In genomic region chr5:117061251-117061650, GRCm38 (mm10) we compare ENCODE assay signal across 18 mouse cellular contexts.
"Had no signal": no experiment of that assay in that cellular context is flagged by ENCODE, and none has a peak within 500 bp of the region (broad histone marks: within the 10 kb centered on the region; RNA-seq: fewer than 3 reads in every experiment).

No protein-coding gene starts in this region.

- H3K27me3 ChIP-seq: limb, embryonic 12.5 days; limb, embryonic 15.5 days; midbrain, embryonic 12.5 days; midbrain, embryonic 15.5 days; neural tube, embryonic 13.5 days; stomach, embryonic 15.5 days had no signal

- H3K27ac ChIP-seq: limb, embryonic 12.5 days; limb, embryonic 15.5 days; liver, embryonic 14.5 days; macrophage; midbrain, embryonic 12.5 days; midbrain, embryonic 15.5 days; neural tube, embryonic 13.5 days; stomach, embryonic 15.5 days had no signal

- DNase-seq: kidney, adult 9 months; kidney, postnatal 14 days; kidney, postnatal 4 days; liver, postnatal 0 days; lung, embryonic 14.5 days; right cerebral cortex, postnatal 25 days; spleen, adult 18-20 months; thymus, postnatal 25 days had no signal

- ATAC-seq: liver, postnatal 0 days; lung, postnatal 0 days; midbrain, embryonic 15.5 days had no signal

- H3K4me1 ChIP-seq: limb, embryonic 15.5 days; midbrain, embryonic 12.5 days; midbrain, embryonic 15.5 days; neural tube, embryonic 13.5 days; stomach, embryonic 15.5 days had no signal

- H3K4me3 ChIP-seq: limb, embryonic 12.5 days; limb, embryonic 15.5 days; midbrain, embryonic 12.5 days; midbrain, embryonic 15.5 days; myocyte; neural tube, embryonic 13.5 days; stomach, embryonic 15.5 days had no signal
